Mouse (Mus musculus) limb, embryonic 14.5 days (tissue): ENCODE measurements around the gene Hils1. TPM values are rescaled to one million over a fixed set of nuclear protein-coding genes. Genes with fewer than 3 reads are reported as not detected.

Source experiments
- ATAC-seq: fragments of 200-750 bp; cut with Nextera tagmentation; 2 replicates; pipeline ENCODE4 v1.8.0; 2017; ENCODE audit warnings: low read depth, moderate number of reproducible peaks, moderate TSS enrichment; ENCODE audit not compliant: low FRiP score
- DNase-seq: peaks from one replicate; pipeline ENCODE4 v3.0.0-alpha.2; 2015; ENCODE audit warnings: low spot score
- H3K27ac ChIP-seq: fragments of 300-500 bp; sonication (generic); replicated peaks from 2 replicates; pipeline ENCODE4 v1.5.1; 2014; ENCODE audit warnings: low read depth, mild to moderate bottlenecking, low read length, moderate library complexity, mixed read lengths
- H3K27me3 ChIP-seq: fragments of 300-500 bp; sonication (generic); 2 replicates; pipeline ENCODE4 v1.6.1; 2014; ENCODE audit warnings: low read length, mixed read lengths; ENCODE audit not compliant: control insufficient read depth, insufficient read depth
- H3K36me3 ChIP-seq: fragments of 300-500 bp; sonication (generic); 2 replicates; pipeline ENCODE4 v1.6.1; 2014; ENCODE audit warnings: mild to moderate bottlenecking, low read length, moderate library complexity, mixed read lengths; ENCODE audit not compliant: control insufficient read depth, insufficient read depth
- H3K4me1 ChIP-seq: fragments of 300-500 bp; sonication (generic); 2 replicates; pipeline ENCODE4 v1.6.1; 2014; ENCODE audit warnings: antibody characterized with exemption, low read length, mixed read lengths; ENCODE audit not compliant: control insufficient read depth, insufficient read depth
- H3K4me2 ChIP-seq: fragments of 300-500 bp; sonication (generic); replicated peaks from 2 replicates; pipeline ENCODE4 v1.6.1; 2014; ENCODE audit warnings: low read depth, mild to moderate bottlenecking, low read length, moderate library complexity; ENCODE audit not compliant: severe bottlenecking
- H3K4me3 ChIP-seq: fragments of 300-500 bp; sonication (generic); replicated peaks from 2 replicates; pipeline ENCODE4 v1.5.1; 2014; ENCODE audit warnings: low read length
- H3K9ac ChIP-seq: fragments of 300-500 bp; sonication (generic); 2 replicates; pipeline ENCODE4 v1.6.1; 2014; ENCODE audit warnings: mild to moderate bottlenecking, low read depth, low read length, moderate library complexity; ENCODE audit not compliant: severe bottlenecking
- H3K9me3 ChIP-seq: fragments of 300-500 bp; sonication (generic); 2 replicates; pipeline ENCODE4 v1.6.1; 2016; ENCODE audit warnings: low read length; ENCODE audit not compliant: control insufficient read depth
- POLR2A ChIP-seq: fragments of 200-500 bp; IDR thresholded peaks from 2 replicates; pipeline ENCODE4 v1.8.0; 2012; ENCODE audit warnings: inconsistent platforms, mild to moderate bottlenecking, moderate library complexity, borderline replicate concordance; ENCODE audit not compliant: insufficient read depth, insufficient read length; ENCODE audit errors: extremely low read depth
- WGBS: fragments of 180-500 bp; shearing (Covaris S2); extraction: QIAGEN DNeasy Blood & Tissue Kit; methylation state at CpG from one replicate; pipeline ENCODE4 v1.1.7; 2014; 5-methylcytosine and 5-hydroxymethylcytosine counted together
- polyA plus RNA-seq, 2 experiments: library from polyadenylated mRNA; depleted of rRNA in 1 of 2; stranded (reverse) in 1 of 2; unstranded in 1 of 2; fragments of >200 nt; fragmentation: Nextera tagmentation in 1 of 2; extraction: Ambion mirVana in 1 of 2; gene quantifications; 2 replicates each; pipeline versions ENCODE4 v1.2.1 to v1.2.3; 2012 to 2014

Gene Hils1
- polyA plus RNA-seq, 2 experiments: 0.29 to 0.58 TPM

DNA sequence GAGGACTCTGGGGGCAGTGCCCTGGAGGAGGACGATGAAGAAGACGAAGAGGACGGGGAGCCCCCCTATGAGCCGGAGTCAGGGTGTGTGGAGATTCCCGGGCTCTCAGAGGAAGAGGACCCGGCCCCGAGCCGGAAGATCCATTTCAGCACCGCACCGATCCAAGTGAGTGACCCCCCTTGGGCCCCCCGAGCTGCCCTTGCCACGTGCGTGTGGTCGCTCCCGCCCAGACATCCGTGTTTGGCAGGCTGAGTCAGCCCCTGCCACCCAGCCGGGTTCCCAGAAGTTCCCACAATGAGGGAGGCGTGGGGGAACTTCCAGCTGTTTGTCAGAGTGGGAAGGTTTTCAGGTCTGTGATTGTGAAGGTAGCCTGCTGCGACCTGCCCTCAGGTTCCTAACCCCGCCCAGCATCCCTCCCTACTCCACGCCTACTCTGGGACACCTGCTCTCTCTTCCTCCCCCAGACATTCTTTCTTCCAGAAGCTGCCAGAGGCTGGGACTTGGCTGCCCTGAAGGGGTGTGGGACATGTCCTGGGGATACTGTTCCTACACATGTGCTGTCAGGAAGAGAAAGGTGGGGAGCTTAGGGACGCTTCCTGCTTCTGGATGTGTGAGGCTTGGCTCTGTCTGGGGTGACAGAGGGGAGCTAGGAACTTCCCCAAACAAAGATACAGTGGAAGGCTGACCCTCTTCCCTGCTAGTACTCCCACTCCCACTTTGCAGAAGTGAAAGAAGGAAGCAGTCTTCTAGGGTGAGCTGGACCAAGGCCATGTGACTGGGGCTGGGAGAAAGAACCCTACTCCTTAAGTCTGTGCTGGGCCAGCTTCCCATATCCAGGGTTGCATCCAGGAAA lies 25.6 kb downstream of the Hils1 start:
- peak overlapping the region; percentile 82 for H3K9ac ChIP-seq

GRCm38 (mm10) chr11:94994208-94994814 lies 26.9 kb downstream of the Hils1 start:
- Histone ChIP-seq H3K36me3 (peaks cover 50% of the 10 kb centered on the region), H3K27ac (no peak overlapping the region), H3K4me1 (peaks cover 44% of the 10 kb centered on the region), H3K9me3 (no peaks in the 10 kb centered on the region), H3K27me3 (no peaks in the 10 kb centered on the region), H3K4me3 (peak overlapping the region; percentile 87), H3K4me2 (peak overlapping the region; percentile 100), H3K9ac (peak overlapping the region; percentile 82)
- no peak for TF ChIP-seq POLR2A
- 41% methylated on average over 10 of the region's 10 CpGs for WGBS
- no peak for DNase-seq
- ATAC-seq: no peak

More for the DNA sequence above, 25.6 kb downstream of the Hils1 start:
- ATAC-seq: no peak
- H3K9me3 ChIP-seq: no peaks in the 10 kb centered on the region
- no peak for TF ChIP-seq POLR2A
- peak overlapping the region; percentile 87 for H3K4me3 ChIP-seq
- H3K4me2 ChIP-seq: peak overlapping the region; percentile 100
- peak; percentile 55 for DNase-seq
- WGBS: 1% methylated on average over 20 of the region's 22 CpGs
- no peak overlapping the region; the same call in 1 of the 2 replicates for H3K27ac ChIP-seq
- peaks cover 57% of the 10 kb centered on the region for H3K4me1 ChIP-seq
- peaks cover 36% of the 10 kb centered on the region for H3K36me3 ChIP-seq
- no peaks in the 10 kb centered on the region for H3K27me3 ChIP-seq

GRCm38 (mm10) chr11:94994947-94995772 lies 27.8 kb downstream of the Hils1 start:
- Histone ChIP-seq H3K27ac (no peak overlapping the region), H3K4me2 (peak overlapping the region; percentile 100), H3K36me3 (peaks cover 57% of the 10 kb centered on the region), H3K9ac (peak overlapping the region; percentile 82), H3K4me1 (peaks cover 40% of the 10 kb centered on the region), H3K4me3 (peak overlapping the region; percentile 87; the same call in 1 of the 2 replicates), H3K9me3 (no peaks in the 10 kb centered on the region), H3K27me3 (no peaks in the 10 kb centered on the region)
- no peak for DNase-seq
- 76% methylated on average over 11 of the region's 11 CpGs for WGBS
- no peak for ATAC-seq
- no peak for TF ChIP-seq POLR2A

DNA sequence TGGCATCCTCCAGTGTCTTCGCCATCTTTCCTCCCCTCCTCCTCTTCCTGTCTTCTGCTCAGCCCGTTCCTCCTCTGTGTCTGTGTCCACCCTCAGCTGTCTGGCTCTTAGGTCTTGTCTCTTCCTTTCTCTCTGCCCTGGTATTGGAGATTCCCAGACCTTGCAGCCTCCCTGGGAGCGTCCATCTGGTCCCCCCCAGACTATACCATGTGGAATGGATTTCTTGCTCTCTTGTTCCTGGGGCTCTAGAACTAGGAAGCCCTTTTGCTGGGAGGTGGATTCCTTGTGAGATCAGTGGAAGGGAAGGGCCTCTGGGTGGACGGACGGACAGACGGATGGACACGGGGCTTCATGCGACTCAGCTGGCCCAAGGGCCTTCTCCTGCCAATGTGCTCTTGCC lies 28.7 kb downstream of the Hils1 start:
- DNase-seq: no peak
- no peak for TF ChIP-seq POLR2A
- Histone ChIP-seq H3K36me3 (peaks cover 63% of the 10 kb centered on the region), H3K4me2 (no peak overlapping the region), H3K9ac (0 out of 2 replicates have a peak overlapping the region, but pooled peaks have one; percentile 21), H3K9me3 (no peaks in the 10 kb centered on the region), H3K27ac (no peak overlapping the region), H3K4me1 (peaks cover 38% of the 10 kb centered on the region), H3K27me3 (no peaks in the 10 kb centered on the region), H3K4me3 (no peak overlapping the region)
- 88% methylated on average over 8 of the region's 8 CpGs for WGBS
- ATAC-seq: no peak

- no peaks in the 10 kb centered on the region for H3K9me3 ChIP-seq
- peaks cover 38% of the 10 kb centered on the region for H3K4me1 ChIP-seq
- DNase-seq (no peak), ATAC-seq (no peak)
- no peak for TF ChIP-seq POLR2A
- peaks cover 71% of the 10 kb centered on the region for H3K36me3 ChIP-seq
- no peak overlapping the region for H3K9ac ChIP-seq
- H3K4me3 ChIP-seq: no peak overlapping the region
- H3K27me3 ChIP-seq: no peaks in the 10 kb centered on the region
- WGBS: 90% methylated on average over 6 of the region's 6 CpGs
- no peak overlapping the region for H3K27ac ChIP-seq
- no peak overlapping the region for H3K4me2 ChIP-seq
Observed at GRCm38 (mm10) chr11:94996984-94997383, 29.6 kb downstream of the Hils1 start.
